Mouse (Mus musculus) frontal cortex, postnatal 25 days (tissue): ENCODE measurements at regions not wholly inside any gene's neighbourhood (a gene's known extent, or its start where the extent isn't known, plus 50 kb on each side); places are given as distances from the start of the nearest gene placed in this dataset.

ENCODE experiments used
- DNase-seq, 2 experiments: peaks; one replicate each; pipeline ENCODE4 v3.0.0; 2022; ENCODE audit warnings: low spot score in 2 of 2

DNA sequence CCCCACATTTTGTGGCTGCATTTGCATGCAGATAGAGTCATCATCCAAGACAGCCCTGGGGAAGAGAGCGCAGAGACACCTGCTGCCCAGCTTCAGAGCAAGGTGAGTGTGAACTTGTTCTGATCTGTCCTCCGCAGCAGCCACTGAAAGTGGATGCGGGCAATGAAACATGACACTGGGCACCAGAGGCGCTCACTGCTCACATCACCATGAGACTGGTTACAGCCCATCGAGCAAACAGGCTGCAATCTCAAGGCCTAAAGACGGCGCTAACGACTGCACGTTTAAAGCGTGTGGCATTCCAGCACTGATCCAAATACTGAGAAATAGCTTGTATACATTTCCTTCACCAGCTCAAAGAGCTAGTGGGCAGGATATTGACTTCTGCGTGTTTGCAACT lies 65.8 kb downstream of the Barhl2 start:
- no peak for DNase-seq

DNA sequence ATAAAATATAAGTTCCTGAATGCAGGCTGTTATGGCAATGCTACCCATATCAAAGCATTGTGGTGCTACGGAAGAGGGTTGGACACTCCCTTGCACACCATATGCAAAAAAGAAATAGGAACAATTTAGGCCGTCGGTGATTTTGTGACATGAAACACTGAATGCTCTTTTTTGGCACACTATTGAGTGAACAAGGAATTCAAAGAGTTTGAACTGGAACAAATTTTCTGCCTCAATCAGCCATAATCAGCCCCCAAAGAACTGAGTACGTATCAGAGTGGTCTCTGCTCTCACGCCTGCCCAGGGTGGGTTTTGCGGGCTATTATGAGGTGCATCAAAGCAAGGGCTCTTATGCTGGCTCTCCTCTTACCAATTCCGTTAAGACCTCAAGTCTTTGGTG lies 71.3 kb downstream of the Barhl2 start:
- no peak for DNase-seq

DNA sequence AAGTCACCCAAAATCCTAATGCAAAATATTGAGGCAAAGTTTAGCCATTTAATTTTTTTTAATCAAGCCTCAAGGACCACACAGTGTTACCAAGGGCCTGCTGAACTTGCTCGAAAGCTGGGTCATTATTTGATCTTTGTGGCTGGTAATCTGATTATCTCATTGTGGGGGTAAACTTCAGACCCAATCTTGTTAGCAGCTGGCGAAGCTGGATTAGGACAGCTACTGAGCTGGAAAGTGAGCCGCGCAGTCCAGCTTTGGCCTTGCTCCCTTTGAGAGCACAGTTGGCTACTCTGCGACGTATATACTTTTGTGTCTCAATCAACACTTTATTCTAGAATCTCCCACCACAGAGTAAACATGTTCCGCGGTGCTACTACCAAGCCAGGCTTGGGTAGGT lies 72.1 kb downstream of the Barhl2 start:
- DNase-seq, result no peak

DNA sequence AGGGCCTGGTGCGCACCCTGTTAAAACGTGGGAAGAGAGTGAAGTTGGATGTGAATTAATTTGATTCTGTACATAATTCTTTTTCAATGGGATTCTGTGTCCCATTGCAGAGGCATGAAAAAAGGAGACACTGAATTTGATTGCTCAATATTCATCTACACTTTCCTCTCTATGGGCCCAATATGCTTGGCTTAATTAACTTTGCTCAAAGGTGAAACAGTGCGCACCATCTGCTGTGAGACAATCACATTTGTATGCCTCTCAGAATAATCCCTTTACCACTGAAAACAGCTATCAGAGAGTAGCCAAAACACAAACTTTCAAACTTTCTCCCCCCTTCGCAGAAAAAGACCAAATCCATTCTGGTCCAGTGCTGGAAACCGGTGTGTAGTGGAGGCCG lies 72.7 kb downstream of the Barhl2 start:
- DNase-seq, result no peak

DNA sequence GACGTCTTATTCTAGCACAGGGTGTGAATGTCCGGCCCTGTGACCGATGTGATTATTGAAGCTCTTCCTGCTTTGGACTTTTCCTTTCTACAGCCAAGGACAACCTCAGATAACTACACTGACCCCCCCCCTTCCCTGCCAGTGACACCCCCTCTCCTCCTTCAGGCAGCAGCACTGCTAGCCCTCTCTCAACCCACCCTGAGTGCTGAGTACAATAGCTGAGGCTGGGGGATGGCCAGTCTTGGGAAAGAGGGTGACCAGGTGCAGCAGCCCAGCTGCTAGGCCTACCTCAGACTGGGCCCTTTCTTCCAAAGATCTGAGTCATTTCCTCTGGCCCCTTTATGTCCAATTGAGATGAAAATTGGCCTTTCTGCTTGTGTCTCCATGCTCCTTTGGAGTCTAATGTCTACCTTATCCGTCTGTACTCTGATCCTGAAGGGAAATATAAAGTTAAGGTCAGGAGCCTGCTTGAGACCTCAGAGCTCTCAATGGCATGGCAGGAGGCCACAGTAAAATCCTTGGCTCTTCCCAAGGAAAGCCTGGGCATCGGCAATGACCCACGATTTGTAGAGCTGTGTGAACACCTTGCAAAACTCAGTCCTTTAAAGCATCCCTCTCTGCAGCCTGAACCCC lies 73.7 kb downstream of the Barhl2 start:
- DNase-seq, result no peak

DNA sequence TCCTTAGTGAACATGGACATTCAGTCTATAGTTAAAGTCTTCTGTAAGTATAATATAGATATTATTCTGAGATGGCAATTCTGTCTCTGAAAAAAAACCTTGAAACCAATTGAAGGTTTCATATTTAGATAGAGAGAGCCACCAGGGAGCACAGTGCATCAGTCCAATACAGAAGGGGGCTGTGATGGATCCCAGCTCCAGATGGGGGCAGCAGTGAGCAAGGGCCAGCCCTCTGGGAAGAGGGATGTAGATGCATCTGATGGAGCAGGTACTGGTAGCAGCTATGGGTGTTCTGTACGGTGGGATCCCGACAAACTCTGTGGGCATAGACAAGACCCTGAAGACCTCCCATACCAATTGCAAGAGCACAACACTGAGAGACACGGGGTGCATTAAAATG lies 76.0 kb downstream of the Barhl2 start:
- no peak for DNase-seq

DNA sequence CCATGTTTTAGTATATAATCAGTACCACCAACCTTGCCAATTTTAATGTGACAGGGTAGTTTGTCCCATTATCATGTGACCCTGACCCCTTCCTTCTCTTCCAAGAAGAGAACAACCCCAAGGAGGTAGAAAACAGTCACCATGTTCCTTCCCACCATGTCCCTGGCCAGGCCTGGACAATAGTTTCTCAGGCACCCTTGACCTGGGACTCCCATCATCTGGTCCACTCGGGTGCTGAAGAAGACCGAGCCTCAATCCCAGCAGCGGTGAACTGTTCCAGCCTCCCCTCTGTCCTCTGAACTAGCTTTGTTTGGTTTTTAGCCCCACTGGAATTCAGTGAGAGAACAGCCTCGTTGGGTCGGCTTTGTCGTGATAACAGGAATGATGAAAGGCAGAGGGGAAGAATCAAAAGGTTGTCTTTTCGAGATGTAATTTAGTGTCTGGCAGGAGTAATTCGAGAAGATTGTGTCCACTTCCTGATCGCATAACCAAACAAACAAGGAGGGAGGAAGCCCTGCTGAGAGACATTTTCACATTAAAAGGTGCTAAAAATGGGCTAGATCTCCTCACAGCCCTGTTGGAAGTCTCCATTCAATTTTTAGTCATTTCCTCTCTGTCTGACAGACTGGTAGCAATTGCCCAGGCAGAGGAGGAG lies 77.2 kb downstream of the Barhl2 start:
- no peak for DNase-seq

DNA sequence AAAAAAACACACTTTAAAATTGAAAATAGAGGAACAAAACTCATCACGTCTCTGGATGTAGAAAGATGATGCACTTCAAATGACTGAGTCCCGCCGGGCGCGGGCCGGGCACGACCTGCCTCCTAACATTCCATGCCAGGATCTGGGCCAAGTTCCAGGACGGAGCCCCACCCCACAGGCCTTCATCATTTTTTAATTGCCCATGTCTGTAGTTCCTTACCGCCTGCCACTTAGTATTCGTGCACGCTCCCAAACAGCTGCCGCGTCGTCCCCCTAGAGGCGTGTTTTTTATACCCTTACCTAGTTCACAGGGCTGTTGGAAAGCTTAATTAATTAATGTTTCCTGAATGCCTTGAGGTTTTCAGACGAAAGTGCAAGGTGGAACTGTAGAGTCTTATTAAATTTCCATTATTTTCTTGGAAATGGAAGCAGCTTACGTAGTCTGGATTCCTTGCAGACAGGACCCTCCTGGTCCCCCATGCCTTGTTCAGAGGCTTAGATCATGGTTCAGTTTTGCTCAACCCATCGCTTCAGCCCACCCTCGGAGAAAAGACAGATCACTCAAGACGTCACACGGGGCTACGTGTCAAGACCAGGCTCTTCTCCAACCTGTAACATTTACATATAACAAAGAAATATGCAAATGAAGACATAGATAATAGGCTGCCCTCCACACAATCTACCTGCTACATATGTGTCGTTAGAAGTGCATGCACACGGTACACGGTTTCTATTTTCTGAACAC lies 81.0 kb downstream of the Barhl2 start:
- DNase-seq, result no peak

DNA sequence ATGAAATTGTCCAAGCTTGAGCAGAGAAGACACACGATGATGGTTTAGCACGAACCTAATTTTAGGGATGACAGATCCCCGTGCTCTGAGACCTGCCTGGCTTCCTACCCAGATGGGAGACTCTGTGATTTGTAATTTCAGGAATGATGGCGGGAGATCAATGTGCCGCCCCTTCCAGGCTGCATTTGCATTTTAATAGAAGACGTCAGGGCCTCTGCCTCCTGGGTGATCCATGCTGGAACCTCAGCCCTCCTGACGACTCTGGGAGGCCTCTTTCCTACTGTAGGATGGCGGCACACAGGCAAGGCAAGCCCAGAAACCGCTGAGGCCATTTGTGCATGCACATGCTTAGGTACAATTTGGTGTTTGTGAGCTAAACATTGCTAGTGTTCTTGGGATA lies 90.1 kb downstream of the Barhl2 start:
- no peak for DNase-seq

DNA sequence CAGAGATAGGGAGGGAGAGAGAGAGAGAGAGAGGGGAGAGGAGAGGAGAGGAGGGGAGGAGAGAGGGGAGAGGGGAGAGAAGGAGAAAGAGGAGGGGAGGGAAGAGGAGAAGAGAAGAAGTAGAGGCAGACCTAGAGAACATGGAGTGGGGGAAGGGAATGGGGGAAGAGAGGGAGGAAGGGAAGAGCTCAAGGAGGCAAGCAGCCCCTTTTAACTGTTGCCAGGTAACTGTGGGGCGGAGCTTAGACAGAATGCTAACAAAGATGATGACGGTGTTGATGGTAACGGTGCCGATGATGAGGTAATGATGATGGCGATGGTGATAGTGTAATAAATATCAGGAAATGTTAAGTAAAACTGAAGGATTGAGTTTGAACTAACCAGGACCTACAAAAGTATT lies 90.7 kb downstream of the Barhl2 start:
- DNase-seq, result no peak

DNA sequence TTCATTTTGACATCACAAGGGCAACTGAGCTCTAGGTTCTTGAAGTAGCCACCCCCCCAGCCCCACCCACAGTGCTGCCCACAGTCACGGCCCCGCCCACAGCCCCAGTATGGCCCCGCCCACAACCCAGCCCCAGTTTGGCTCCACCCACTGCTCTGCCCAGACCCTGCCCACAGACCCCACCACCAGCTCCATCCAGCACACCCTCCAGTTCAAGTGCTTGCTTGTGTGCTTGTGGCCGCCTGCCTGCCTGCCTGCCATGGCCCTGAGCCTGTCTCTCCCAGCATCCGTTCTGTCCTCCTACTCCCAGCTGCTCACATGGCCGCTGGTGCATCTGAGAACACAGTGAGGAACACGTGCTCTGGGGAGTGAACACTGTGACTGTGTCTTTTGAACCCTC lies 92.0 kb downstream of the Barhl2 start:
- DNase-seq, result no peak

DNA sequence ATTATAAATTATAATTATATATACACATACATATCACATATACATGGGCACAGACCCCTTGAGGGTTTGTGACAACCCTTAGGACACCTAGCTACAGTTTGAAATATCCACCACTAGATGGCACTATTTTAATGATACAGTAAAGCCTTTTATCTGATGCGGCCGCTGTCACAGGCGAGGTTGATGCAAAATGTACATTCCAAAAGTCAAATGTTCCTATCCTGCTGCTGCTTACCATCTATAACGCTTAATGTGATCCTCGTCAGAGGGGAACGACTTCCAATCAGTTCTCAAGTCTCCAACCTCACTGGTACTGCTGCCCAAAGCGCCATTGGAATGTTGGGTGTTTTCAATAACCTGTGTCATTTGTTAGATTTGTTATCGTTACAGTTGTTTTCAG lies 92.9 kb downstream of the Barhl2 start:
- DNase-seq, result no peak

DNA sequence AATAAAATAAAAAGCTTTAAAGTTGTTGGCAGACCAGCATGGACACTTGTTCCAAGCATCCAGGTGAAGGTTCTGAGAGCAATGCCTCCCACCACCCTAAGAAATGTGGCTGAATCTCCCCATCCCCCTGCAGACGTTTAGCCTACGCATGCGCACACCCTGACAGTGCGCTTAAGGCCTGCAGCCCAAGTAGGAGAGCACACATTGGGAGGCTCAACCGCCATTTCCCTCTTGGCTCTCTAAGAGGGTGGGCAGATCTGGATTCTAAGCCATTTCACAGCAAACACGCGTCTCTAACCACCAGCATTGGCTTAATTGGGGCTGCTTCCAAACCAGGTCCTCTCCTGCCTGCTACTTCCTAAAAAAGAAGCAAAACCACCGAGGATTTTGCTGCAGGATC lies 106.6 kb downstream of the Barhl2 start:
- DNase-seq, result no peak

DNA sequence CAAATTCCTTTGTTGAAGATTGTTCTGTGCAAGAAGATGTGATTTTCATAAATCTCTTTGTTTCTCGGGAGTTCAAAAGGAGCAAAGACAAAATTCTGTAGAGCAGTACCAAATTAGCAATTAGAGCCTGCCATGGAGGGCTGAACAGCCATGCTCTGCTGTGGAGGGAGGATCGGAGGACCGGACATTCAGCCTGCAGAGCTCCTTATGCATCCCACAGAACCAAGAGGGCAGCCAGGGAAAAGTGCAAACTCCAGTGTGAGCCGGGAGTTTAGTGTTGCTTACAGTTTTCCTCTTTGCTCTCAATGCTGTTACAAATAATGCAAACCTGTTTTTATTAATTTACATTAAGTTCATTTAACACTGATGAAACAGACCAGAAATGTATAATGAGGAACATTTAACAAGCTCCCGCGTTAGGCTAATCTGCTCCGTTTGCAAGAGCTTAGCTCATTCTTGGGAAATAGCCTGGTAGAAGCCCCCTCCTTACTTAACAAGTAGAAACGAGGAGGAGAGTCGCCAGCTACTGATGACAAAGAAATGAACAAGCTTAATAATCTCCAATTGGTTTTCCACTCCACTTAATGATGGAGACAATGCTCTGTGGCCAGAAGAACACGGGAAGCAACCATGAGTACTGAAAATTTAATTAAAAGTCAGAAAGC lies 108.0 kb downstream of the Barhl2 start:
- no peak for DNase-seq

DNA sequence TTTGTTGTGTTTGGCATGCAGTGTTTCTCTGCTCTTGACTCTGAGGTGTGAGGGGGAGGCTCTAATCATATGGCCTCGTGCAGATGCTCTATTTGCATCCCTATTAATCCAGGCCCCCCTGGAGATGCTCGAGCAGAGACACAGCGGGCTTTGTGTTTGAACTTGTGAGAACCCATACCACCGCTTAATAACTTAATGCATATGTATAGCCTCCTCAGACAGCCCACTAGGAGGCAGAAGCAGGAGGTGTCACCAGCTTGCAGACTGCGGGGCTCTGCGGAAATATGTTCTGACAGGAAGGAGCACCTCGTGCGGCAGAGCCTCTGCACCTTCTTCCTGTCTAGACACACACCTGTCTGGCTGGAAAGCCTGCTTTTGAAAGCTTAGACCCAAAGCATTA lies 113.7 kb downstream of the Barhl2 start:
- DNase-seq, result no peak

DNA sequence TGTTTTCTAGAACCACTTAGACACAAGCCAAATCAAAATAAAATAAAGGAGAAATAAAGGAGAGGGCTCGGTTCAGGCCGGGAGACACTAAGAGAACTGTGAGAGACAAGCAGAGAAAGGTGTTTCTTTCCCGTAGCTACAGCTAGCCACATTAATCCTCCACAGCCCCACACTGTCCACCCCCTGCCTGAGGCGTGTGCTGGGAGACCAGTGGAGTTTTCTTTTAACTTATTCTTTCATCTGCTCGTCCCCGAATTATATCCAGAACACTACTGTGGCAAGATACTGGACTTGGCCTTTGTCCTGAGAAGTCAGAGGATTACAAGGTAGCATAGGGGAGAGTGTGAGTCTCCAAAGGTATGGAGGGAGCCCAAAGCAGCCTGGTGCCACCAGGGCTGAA lies 114.4 kb downstream of the Barhl2 start:
- DNase-seq, result no peak

DNA sequence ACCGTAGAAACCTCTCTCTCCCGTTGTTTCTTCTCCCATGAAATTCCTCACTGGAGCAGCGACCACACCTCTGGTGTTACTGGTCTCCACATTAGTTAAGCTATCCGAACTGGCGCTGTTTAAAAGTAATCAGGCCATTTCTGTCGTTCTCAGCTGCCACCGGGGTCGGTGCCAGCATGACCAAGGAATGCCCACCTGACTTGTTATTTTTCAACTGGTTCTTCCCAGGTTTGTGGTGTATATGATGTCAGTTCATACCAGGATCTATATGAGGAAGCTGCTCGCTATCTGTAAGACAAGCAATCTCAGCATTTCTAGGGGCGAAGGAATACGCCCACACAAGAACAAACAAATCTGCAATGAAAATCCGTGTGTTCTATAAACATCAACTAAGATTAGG lies 116.6 kb downstream of the Barhl2 start:
- DNase-seq, result no peak

DNA sequence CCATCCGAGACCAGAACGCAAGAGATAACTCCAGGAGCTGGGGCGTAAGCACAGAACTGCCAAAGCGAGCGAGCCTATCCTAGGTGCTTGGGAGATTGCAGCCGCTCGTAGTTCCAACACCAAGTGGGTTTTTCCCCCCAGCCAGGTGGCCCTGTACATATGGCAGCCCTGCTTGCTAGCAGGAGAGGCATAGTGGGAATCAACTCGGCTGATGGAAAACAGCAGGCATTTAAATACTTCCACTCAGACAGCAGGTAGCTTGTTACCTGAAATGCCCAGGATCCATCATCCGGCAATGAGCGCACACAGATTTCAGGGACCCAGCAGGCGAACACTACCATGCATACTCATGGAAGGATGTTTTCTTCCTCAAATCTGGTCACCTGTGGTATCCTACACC lies 122.3 kb downstream of the Barhl2 start:
- no peak for DNase-seq

DNA sequence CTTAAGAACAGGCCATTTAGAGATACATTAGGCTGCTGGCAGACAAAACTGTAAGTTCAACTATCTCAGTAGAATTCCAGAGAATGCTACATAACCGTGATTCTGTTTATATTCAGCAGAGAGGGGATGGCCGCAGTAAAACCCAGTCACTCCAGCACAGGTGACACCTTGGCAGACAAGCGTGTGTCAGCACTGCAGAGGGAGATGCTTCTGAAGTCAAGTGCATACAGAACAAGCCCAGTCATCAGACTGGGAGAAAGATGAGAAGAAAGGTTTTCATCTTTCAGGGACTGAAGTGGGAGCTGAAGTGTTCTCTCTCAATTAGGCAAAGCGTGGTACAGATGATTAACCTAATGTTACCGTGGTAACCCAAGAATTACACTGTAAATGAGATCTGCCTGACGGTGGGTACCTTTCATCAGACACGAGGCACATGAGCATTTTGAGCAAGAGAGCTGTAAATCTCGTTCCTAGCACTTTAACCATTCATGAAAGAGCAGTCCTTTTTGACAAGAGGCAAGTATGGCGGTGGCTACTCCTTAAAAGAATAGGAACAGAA lies 130.3 kb downstream of the Barhl2 start:
- DNase-seq, result no peak

DNA sequence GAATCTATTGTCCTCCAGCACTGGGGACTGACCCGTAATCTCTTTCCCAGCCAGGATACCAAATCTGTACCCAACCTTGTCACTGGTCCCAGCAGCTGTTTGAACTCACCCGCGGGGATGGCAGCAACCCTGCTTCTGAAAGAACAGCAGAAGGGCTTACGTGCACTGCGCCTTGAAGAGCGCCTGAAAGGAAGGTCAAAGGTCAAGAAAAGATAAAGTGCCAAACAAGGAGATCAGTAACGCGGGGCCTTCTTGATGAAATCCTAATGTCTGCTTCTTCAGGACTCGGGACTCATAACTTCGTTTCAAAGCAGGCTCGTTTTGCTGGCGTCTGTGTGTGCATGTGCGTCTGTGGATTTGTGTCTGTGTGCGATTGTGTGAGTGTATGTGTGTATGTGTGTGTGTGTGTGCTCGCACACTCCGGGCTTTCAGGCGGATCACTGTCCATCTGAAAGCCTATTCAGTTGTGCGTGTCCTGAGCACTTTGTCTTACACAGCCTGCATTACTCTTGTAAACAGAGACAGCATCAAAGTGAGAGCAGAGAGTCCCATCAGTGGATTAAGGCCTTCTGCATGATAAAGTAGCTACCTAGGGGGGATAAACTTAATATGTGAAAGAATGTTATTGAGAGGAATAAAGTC lies 135.3 kb downstream of the Barhl2 start:
- no peak for DNase-seq

DNA sequence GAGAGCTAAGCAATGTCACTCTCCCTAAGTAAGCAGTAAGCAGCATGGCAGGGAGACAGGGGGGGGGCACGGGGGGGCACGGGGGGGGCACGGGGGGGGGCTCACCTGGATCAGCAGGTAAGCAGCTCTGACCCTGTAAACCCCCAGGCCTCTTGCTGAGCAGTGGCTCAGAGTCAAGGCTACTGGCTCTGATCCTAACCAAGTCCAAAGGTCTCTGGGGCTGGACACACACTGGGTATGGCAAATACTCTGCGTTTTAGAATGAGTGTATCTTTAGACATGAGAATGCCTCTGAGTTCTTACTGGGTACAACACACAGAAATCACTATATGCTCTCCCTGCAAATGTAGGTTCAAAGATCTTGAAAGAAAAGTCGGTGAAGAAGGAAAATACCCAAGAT lies 136.5 kb downstream of the Barhl2 start:
- no peak for DNase-seq

DNA sequence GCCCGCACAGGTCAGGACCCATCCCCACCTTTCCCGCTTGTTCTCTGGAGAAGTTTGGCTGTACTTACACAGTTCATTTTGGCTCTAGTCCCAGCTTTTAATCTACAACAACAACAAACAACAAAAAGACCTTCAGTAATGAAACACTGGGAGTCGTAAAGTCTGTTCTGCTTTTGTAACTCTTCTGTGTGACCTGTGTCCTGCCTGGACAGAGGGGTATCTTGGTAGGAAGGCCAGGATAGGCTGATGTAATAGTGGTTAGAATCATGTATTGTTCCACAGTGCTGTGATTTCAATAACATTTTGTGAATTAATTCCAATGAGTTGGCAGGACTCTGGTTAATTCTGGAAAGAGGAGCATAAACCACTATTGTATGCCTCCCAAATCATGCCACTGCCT lies 136.9 kb downstream of the Barhl2 start:
- DNase-seq, result no peak
